Mouse (Mus musculus): ENCODE measurements at regions not wholly inside any gene's neighbourhood (a gene's known extent, or its start where the extent isn't known, plus 50 kb on each side); places are given as distances from the start of the nearest gene placed in this dataset.
A peak's percentile ranks its signal among the peaks of the same experiment; 100 is the strongest.

DNA sequence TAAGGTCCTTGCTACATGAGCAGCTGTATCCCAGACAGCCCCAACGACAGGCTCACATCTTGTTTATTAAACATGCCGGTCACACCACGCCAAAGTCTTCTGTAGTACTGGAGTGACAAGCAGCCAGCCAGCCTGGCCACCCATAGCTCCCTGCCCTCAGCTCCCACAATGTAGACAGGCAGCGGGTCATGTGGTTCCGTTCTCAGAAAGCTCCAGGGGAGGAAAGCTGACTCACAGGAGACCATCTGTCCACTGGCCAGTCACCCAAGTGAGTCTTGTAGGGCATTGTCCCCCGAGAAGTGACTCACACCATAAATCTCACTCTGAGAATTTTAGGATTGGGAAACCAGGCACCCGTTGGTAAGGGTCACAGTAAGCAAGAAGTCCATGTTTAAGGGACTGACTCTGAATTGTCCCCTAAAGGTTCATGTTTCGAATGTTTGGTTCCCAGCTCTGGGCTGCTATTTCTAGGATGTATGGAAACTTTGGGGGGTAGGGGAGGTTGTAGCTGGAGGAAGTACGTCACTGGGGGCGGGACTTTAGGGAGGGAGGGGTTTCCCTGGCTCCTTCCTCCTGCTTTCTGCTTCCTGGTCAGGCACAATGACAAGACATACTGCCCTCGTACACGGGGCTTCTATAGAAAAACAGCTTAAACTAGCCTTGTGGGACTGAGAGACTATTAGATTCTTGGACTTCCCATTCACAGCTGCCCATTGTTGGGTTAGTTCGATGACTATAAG lies 203.0 kb upstream of the Tbx3 start:
- Histone ChIP-seq H3K4me3 (replicated peaks; ENCODE audit: low read length) (no peak overlapping the region), H3K9ac (ENCODE audit: low read depth, low read length, severe bottlenecking) (no peak overlapping the region), H3K27ac (replicated peaks; ENCODE audit: low read depth, low read length) (no peak overlapping the region), H3K27me3 (ENCODE audit: control insufficient read depth, insufficient read depth, low read length) (no peaks in the 10 kb centered on the region), H3K36me3 (ENCODE audit: control insufficient read depth, insufficient read depth, low read length) (no peaks in the 10 kb centered on the region), H3K9me3 (ENCODE audit: control insufficient read depth, low read length) (no peaks in the 10 kb centered on the region), H3K4me2 (replicated peaks; ENCODE audit: low read depth, low read length, severe bottlenecking) (no peak overlapping the region), H3K4me1 (ENCODE audit: control insufficient read depth, insufficient read depth, low read length) (no peaks in the 10 kb centered on the region)
- ATAC-seq (ENCODE audit: low FRiP score, low read depth) (no peak), DNase-seq (ENCODE audit: low spot score) (no peak)
- WGBS: 80% methylated on average over 13 of the region's 13 CpGs
- TF ChIP-seq POLR2A (IDR thresholded peaks at IDR 0.05; ENCODE audit: borderline replicate concordance, extremely low read depth, insufficient read depth, insufficient read length): no peak

DNA sequence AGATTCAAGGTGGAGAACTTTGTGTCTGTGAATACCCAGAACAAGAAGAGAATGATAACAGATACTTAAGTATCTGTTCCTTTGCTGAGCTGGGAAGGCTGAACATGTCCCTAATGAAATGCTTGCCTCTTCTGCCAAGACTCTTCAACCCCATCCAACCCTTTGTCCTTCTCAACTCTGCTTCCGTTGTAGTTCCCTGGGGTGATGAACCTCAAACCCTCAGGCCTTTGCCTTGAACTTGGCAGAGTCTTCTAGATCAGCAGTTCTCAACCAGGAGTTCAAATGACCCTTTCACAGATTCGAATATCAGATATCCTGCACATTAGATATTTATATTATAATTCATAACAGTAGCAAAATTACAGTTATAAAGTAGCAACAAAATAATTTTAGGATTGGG lies 192.5 kb upstream of the Tbx3 start:
- no peak overlapping the region for H3K4me3 ChIP-seq (replicated peaks; ENCODE audit: low read length)
- H3K9me3 ChIP-seq (ENCODE audit: control insufficient read depth, low read length): no peaks in the 10 kb centered on the region
- H3K27me3 ChIP-seq (ENCODE audit: control insufficient read depth, insufficient read depth, low read length): no peaks in the 10 kb centered on the region
- no peak overlapping the region for H3K27ac ChIP-seq (replicated peaks; ENCODE audit: low read depth, low read length)
- no peaks in the 10 kb centered on the region for H3K36me3 ChIP-seq (ENCODE audit: control insufficient read depth, insufficient read depth, low read length)
- no peak overlapping the region for H3K4me2 ChIP-seq (replicated peaks; ENCODE audit: low read depth, low read length, severe bottlenecking)
- DNase-seq (ENCODE audit: low spot score): no peak
- no peak for ATAC-seq (ENCODE audit: low FRiP score, low read depth)
- H3K9ac ChIP-seq (ENCODE audit: low read depth, low read length, severe bottlenecking): no peak overlapping the region
- WGBS: 80% methylated on average over 2 of the region's 2 CpGs
- H3K4me1 ChIP-seq (ENCODE audit: control insufficient read depth, insufficient read depth, low read length): peaks cover 11% of the 10 kb centered on the region
- TF ChIP-seq POLR2A (IDR thresholded peaks at IDR 0.05; ENCODE audit: borderline replicate concordance, extremely low read depth, insufficient read depth, insufficient read length): no peak

- TF ChIP-seq POLR2A (IDR thresholded peaks at IDR 0.05; ENCODE audit: borderline replicate concordance, extremely low read depth, insufficient read depth, insufficient read length): no peak
- no peak for ATAC-seq (ENCODE audit: low FRiP score, low read depth)
- H3K4me1 ChIP-seq (ENCODE audit: control insufficient read depth, insufficient read depth, low read length): peaks cover 11% of the 10 kb centered on the region
- H3K9me3 ChIP-seq (ENCODE audit: control insufficient read depth, low read length): no peaks in the 10 kb centered on the region
- no peak for DNase-seq (ENCODE audit: low spot score)
- no peak overlapping the region for H3K4me3 ChIP-seq (replicated peaks; ENCODE audit: low read length)
- WGBS: 76% methylated on average over 4 of the region's 4 CpGs
- no peak overlapping the region for H3K9ac ChIP-seq (ENCODE audit: low read depth, low read length, severe bottlenecking)
- no peak overlapping the region for H3K4me2 ChIP-seq (replicated peaks; ENCODE audit: low read depth, low read length, severe bottlenecking)
- no peak overlapping the region for H3K27ac ChIP-seq (replicated peaks; ENCODE audit: low read depth, low read length)
- H3K27me3 ChIP-seq (ENCODE audit: control insufficient read depth, insufficient read depth, low read length): no peaks in the 10 kb centered on the region
- no peaks in the 10 kb centered on the region for H3K36me3 ChIP-seq (ENCODE audit: control insufficient read depth, insufficient read depth, low read length)
Observed at GRCm38 (mm10) chr5:119478331-119478730, 192.1 kb upstream of the Tbx3 start.

DNA sequence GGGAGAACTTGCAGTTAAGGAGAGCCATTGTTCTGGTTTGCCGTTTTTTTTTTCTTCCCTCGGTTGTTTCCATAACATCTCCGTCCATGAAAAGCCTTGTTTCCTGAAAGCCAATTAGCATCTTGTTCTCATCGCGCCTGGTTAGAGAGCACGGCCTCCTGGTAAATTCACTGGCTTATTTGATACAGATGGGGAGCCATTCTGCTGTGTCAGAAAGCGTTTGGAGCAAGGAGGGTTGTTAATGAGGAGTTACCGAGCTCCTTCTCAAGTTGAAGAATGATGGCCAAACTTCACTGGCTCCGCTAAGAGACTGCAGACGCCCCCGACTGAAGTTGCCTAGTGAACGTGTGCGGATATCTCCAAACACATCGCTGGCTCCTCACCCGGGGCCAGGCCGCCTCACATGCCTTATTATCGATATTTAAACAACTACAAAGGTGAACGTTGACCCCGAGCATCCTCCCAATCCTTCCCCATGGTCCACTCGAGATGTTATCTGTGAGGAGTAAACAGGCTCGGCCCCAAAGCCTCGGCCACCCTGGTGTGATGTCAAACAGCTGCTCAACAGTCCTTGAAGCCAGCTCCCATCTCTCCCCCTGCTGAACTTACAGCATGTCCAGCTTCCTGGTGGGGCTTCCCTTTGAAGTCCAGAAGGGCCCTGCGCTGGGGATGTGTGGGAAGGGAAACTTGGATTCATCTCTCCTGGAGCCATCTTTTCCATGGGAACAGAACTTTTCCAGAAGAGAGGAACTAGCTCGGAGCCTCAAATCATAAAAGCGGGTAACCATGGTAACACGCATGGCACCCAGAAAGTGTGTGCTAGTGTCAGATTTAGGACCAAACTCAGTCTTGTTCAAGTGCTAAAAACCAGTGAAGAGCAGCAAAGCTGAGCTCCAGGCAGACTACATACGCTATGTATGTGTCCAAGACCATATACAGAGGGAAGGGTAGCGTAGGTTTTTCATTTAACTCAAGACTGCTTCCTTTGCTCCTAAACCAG lies 190.0 kb upstream of the Tbx3 start:
- WGBS: 23% methylated on average over 28 of the region's 28 CpGs
- H3K27me3 ChIP-seq (ENCODE audit: control insufficient read depth, insufficient read depth, low read length): no peaks in the 10 kb centered on the region
- no peak for TF ChIP-seq POLR2A (IDR thresholded peaks at IDR 0.05; ENCODE audit: borderline replicate concordance, extremely low read depth, insufficient read depth, insufficient read length)
- no peak overlapping the region for H3K27ac ChIP-seq (replicated peaks; ENCODE audit: low read depth, low read length)
- no peak overlapping the region for H3K4me3 ChIP-seq (replicated peaks; ENCODE audit: low read length)
- no peaks in the 10 kb centered on the region for H3K36me3 ChIP-seq (ENCODE audit: control insufficient read depth, insufficient read depth, low read length)
- no peaks in the 10 kb centered on the region for H3K9me3 ChIP-seq (ENCODE audit: control insufficient read depth, low read length)
- peak overlapping the region; percentile 28; the same call in 1 of the 2 replicates for H3K4me2 ChIP-seq (replicated peaks; ENCODE audit: low read depth, low read length, severe bottlenecking)
- no peak for ATAC-seq (ENCODE audit: low FRiP score, low read depth)
- peak; percentile 21 for DNase-seq (ENCODE audit: low spot score)
- peaks cover 11% of the 10 kb centered on the region for H3K4me1 ChIP-seq (ENCODE audit: control insufficient read depth, insufficient read depth, low read length)
- H3K9ac ChIP-seq (ENCODE audit: low read depth, low read length, severe bottlenecking): no peak overlapping the region

DNA sequence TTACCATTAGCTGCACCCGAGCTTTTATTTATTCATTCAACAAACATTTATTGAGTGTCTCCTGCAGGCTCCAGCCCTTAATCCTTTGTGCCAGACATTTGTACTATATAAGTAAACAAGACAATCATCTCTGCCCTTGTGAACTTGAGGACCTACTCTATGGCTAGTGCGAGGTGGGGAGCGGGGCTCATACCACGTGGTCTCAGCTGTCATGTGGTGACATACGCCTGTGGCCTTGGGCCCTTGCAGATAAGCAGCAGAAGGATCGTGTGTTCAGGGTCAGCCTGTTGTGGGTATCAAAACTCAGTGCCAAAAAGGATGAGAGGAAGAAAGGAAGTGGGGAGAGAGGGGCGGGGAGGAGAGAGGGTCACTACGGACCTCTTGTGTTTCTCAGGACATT lies 186.8 kb upstream of the Tbx3 start:
- DNase-seq (ENCODE audit: low spot score): no peak
- no peak overlapping the region for H3K9ac ChIP-seq (ENCODE audit: low read depth, low read length, severe bottlenecking)
- H3K36me3 ChIP-seq (ENCODE audit: control insufficient read depth, insufficient read depth, low read length): no peaks in the 10 kb centered on the region
- no peaks in the 10 kb centered on the region for H3K9me3 ChIP-seq (ENCODE audit: control insufficient read depth, low read length)
- no peak for ATAC-seq (ENCODE audit: low FRiP score, low read depth)
- no peak overlapping the region for H3K4me3 ChIP-seq (replicated peaks; ENCODE audit: low read length)
- H3K27ac ChIP-seq (replicated peaks; ENCODE audit: low read depth, low read length): no peak overlapping the region
- no peak overlapping the region for H3K4me2 ChIP-seq (replicated peaks; ENCODE audit: low read depth, low read length, severe bottlenecking)
- WGBS: 83% methylated on average over 8 of the region's 8 CpGs
- no peak for TF ChIP-seq POLR2A (IDR thresholded peaks at IDR 0.05; ENCODE audit: borderline replicate concordance, extremely low read depth, insufficient read depth, insufficient read length)
- H3K4me1 ChIP-seq (ENCODE audit: control insufficient read depth, insufficient read depth, low read length): peaks cover 16% of the 10 kb centered on the region
- no peaks in the 10 kb centered on the region for H3K27me3 ChIP-seq (ENCODE audit: control insufficient read depth, insufficient read depth, low read length)

Measured in limb, embryonic 14.5 days (tissue).